Mouse (Mus musculus): ENCODE data around the gene Ttll8. TPM values are rescaled to one million over a fixed set of nuclear protein-coding genes. Genes with fewer than 3 reads are reported as not detected.

The Ttll8 gene
- total RNA-seq, 2 experiments from 2014 or later, result not detected

- no peak for DNase-seq
Observed at GRCm38 (mm10) chr15:88859206-88859970, 94.8 kb downstream of the Ttll8 start.

GRCm38 (mm10) chr15:88858707-88859106, 95.5 kb downstream of the Ttll8 start:
- no peak for DNase-seq

GRCm38 (mm10) chr15:88858141-88858541, 96.1 kb downstream of the Ttll8 start:
- no peak for DNase-seq

- no peak for DNase-seq
Observed at GRCm38 (mm10) chr15:88857361-88857760, 96.9 kb downstream of the Ttll8 start.

GRCm38 (mm10) chr15:88856613-88857012, 97.6 kb downstream of the Ttll8 start:
- DNase-seq, result no peak

GRCm38 (mm10) chr15:88855896-88856417, 98.3 kb downstream of the Ttll8 start:
- DNase-seq, result no peak

GRCm38 (mm10) chr15:88854969-88855830, 99.0 kb downstream of the Ttll8 start:
- DNase-seq, result no peak

- DNase-seq, result no peak
Observed at GRCm38 (mm10) chr15:88854119-88854968, 99.9 kb downstream of the Ttll8 start.

GRCm38 (mm10) chr15:88853106-88853505, 101.1 kb downstream of the Ttll8 start:
- no peak for DNase-seq

GRCm38 (mm10) chr15:88851507-88852149, 102.6 kb downstream of the Ttll8 start:
- DNase-seq, result no peak

GRCm38 (mm10) chr15:88851076-88851475, 103.1 kb downstream of the Ttll8 start:
- no peak for DNase-seq

- DNase-seq, result peak; percentile 75
Observed at GRCm38 (mm10) chr15:88850146-88850826, 103.9 kb downstream of the Ttll8 start.

- no peak for DNase-seq
Observed at GRCm38 (mm10) chr15:88849621-88850020, 104.6 kb downstream of the Ttll8 start.

GRCm38 (mm10) chr15:88848661-88849060, 105.6 kb downstream of the Ttll8 start:
- no peak for DNase-seq

- DNase-seq, result no peak
Observed at GRCm38 (mm10) chr15:88844966-88845365, 109.3 kb downstream of the Ttll8 start.

GRCm38 (mm10) chr15:88843486-88844097, 110.6 kb downstream of the Ttll8 start:
- no peak for DNase-seq

GRCm38 (mm10) chr15:88842300-88842673, 111.9 kb downstream of the Ttll8 start:
- DNase-seq, result no peak

- DNase-seq, result no peak
Observed at GRCm38 (mm10) chr15:88841580-88842299, 112.5 kb downstream of the Ttll8 start.

GRCm38 (mm10) chr15:88841160-88841559, 113.1 kb downstream of the Ttll8 start:
- DNase-seq, result no peak

All from gastrocnemius, postnatal 10 days (tissue).